Mouse (Mus musculus): ENCODE data around the gene Aff4. TPM values are rescaled to one million over a fixed set of nuclear protein-coding genes. Genes with fewer than 3 reads are reported as not detected.
A peak's percentile ranks its signal among the peaks of the same experiment; 100 is the strongest.
"Not testable (repeated sequence)": the region's sequence is repeated elsewhere in the genome, so short reads cannot be mapped to it uniquely, and the experiment has no call there.

The Aff4 gene
- total RNA-seq (2021): 100 to 1,000 TPM; 163 to 187 TPM
- long read RNA-seq, experiment 1, full-length matches to known transcripts: 2 of 7 reads
- long read RNA-seq, experiment 1, partial matches to known transcripts: 1 of 7 reads
- long read RNA-seq, experiment 1, other reads (novel, unspliced or antisense): 4 of 7 reads
- long read RNA-seq, experiment 2, partial matches to known transcripts: 5 of 14 reads
- long read RNA-seq, experiment 2, other reads (novel, unspliced or antisense): 9 of 14 reads

DNA sequence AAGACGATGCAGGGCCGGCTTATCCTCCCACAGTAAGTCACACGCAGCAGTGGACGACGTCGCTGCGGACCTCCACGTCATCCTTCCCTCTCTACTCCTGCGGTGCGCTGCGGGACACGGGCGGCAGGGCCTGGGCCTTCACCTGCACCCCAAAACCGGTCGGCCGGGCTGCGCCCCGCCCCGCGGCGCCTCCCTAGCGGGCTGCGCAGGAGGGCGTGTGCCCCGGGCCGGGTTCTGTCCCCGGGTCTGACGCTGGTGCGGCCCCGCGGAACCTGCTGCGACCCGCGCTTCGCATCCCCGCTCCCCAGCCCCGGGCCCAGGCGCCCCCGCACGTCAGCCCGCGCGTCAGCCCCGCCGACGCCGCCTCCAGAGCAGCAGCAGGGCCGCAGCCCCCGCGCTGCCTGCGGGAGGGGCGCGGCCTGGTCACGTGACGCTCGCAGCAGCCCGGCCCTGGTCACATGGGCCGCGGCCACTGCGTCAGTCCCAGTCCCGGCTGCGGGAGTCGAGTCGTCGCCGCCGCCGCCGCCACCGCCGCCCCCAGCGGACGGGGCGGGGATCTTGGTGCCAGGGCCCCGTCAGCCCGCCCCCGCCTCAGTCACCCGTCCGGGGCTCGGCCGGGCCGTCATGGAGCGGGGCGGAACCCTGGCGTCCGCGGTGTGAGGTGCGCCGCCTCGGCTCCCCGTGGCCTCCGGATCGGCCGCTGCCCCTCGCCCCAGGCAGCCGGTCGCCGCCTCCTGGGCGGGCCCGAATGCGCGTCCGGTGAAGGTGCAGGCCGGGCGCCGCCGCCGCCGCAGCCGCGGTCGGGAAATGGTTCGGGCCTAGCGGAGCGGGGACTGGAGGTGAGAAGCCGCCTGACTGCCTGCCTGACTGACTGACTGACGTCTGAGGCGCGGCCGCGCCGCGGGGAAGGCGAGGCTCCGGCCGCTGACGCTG is at the start of gene Aff4:
TSS of gene Aff4 (plus strand) at position 543 of the 933 bp plus-strand sequence.
- DNase-seq (ENCODE audit: low spot score in 2 of 2): peak; percentile 60 to 65

DNA sequence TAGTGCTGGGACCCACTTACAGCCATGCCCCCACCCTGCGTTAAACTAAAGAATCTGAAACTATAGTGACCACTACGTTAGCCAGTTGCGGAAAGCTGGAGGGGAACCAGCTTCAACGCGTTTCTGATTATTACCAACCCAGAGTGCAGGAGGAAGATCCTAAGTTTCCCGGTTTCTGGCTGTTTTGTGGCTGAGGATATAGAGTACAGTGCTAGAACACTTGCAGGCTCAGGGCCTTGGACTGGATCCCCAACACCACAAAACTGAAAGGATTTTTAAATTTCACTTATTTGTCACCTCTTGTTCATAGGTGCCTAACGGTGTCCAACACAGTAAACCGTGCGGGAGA is 49.5 kb upstream of the Aff4 start:
- no peak for DNase-seq (ENCODE audit: low spot score in 2 of 2)

DNA sequence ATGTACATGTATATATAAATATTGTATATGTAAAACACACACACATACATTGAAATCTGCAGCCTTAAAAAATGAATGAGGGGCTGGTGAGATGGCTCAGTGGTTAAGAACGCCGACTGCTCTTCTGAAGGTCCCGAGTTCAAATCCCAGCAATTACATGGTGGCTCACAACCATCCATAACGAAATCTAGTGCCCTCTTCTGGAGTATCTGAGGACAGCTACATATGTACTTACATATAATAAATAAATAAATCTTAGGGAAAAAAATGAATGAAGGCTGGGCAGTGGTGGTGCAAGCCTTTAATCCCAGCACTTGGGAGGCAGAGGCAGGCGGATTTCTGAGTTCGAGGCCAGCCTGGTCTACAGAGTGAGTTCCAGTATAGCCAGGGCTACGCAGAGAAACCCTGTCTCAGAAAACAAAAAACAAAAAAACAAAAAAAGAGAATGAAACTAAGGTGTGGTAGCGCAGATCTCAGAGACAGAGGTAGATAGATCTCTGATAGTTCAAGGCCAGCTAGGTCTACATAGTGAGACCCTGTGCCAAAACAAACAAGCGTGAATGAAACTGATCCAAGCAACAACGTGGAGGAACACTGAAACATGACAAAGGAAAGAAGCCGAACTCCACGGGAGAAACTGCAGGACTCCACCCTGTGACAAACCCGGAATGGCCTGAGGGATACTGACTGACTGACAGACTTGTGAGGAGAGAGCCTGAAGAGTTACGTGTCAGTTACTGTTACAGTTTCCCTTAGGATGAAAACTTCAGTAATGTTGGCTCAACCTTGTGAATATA is 46.4 kb upstream of the Aff4 start:
- DNase-seq (ENCODE audit: low spot score in 2 of 2): no peak

DNA sequence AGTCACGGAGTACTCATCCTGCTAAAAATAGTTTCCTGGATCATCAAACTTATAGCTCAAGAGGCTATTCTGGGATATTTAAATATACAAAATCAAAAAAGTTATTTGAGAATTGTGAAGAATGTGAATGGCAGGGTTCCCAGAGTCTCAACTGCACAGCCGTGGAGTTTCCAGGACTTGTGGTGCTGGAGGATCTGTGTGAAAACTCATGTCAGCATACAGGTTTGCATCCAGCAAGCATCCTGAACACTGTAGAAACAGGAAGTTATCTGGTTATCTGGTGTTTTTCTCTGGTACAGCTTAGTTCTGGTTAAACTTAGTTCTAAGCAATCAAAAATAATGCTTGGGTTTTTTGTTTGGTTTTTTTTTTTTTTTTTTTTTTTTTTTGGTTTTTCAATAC is 43.7 kb upstream of the Aff4 start:
- DNase-seq (ENCODE audit: low spot score in 2 of 2): no peak

DNA sequence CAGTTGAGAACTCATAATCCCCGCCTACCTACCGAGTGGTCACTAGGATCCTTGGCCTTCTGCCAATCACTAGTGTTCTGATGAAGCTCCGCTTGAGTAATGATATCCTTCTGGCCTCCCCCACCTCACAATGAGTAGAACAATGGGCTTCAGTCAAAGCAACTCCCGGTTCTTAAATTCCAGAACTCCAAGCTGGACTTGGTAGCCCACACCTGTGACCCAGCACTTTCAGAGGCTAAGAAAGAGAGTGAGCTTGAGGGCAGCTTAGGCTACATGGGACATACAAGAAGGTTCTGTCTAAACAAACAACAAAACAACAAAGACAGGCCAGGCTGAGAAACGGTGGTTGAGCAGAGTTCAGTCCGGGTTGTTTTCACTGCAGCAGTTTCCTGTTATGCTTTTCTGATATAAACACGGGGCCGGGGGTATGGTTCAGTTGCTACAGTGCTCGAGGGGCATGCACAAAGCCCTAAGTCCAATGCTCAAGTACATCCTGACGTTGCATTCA is 43.0 kb upstream of the Aff4 start:
- no peak for DNase-seq (ENCODE audit: low spot score in 2 of 2)

DNA sequence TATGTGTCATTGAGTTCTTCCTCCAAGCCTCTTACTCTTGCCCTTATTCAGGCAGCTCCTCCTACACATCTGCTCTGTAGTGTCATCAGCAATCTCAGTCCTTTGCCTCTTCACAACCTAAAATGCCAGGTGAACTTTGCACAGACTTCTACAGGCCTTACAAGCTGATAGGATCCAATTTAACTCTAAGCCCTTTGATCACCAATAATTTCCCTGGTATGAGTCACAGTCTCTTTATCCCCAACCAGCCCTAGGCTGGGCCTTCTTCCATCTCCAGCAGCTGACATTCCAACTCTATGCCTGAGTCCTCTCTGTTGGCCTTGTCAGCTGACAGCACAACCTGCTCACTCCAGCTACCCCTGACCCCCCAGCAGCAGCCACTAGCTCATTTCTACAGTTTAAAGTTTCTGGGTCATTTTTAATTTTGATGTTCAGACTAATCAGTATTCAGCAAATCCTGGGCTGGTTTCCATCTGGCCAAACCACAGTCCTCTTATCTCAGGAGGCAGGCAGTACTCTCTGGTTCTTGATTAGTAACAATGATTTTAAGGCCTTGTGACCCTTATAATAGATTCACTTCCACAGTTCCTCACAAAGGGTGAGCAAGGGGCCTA is 42.3 kb upstream of the Aff4 start:
- DNase-seq (ENCODE audit: low spot score in 2 of 2): peak in 1 of 2 experiments; percentile 7

DNA sequence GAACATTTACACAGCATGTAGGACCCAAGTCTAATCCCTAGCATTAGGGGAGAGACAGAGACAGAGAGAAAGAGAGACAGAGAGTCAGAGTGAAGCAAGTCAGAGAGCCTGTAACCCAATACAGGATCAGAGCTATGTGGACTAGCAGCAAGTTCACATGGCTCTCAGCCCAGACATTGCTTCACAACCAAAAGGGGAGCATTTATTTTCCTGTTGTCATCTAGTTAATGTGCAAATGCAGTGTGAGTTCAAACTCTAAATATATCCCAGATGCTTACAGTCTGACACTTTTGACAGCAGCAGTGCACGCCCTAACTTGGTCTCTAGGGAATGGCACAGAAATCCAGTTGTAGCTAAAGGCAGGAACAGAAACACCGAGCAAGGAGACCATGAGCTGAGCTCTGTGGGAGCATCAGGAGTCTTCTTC is 41.7 kb upstream of the Aff4 start:
- DNase-seq (ENCODE audit: low spot score in 2 of 2): peak in 1 of 2 experiments; percentile 26

DNA sequence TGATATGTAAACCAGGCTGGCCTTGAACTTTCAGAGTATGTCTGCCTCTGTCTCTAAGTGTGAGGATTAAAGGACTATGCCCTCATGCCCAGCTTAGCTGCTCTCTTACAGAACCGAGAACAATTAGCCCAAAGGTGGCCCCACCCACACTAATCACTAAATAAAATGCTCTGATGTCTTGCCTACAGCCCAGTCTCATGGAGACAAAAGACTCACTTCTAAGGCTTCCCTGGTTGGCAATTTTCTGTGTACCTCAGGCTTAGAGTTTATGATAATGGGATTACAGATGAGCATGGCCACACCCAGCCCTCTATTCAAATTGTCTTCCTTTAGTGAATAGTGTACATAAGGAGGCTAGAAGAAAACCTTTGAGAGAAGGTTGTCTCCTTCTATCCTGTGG is 39.2 kb upstream of the Aff4 start:
- DNase-seq (ENCODE audit: low spot score in 2 of 2): no peak

DNA sequence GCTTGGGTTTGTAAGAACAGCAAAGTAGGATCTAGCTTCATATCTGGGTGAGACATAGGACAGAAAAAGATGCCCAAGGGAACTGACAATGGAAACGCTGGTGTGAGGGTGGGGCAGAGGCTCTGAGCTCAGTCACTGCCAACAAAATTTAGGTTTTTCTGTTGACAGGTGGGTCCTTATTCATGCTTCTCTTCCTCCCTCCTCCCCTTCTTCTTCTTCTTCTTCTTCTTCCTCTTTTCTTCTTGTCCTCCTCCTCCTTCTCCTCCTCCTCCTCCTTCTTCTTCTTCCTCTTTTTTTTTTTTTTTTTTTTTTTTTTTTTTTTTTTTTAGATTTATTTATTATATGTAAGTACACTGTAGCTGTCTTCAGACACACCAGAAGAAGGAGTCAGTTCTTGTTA is 37.8 kb upstream of the Aff4 start:
- DNase-seq (ENCODE audit: low spot score in 2 of 2): not testable (repeated sequence)

DNA sequence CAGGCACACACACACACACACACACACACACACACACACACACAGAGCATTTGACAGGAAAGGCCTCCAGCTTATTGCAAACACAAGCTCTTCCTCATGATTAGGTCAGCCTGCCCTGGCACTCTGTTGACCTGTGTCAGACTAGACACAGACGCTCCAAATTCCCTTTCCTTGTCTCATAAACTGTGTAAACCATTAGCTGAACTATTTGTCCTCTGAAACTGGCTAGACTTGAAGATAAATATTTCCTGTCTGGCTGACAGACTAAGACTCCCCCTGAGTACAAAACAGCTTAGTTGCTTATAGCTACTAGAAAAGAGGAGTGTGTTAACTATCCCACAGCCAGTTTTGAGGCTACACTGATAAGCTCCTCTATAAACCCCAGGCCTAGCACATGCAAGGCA is 35.9 kb upstream of the Aff4 start:
- no peak for DNase-seq (ENCODE audit: low spot score in 2 of 2)

DNA sequence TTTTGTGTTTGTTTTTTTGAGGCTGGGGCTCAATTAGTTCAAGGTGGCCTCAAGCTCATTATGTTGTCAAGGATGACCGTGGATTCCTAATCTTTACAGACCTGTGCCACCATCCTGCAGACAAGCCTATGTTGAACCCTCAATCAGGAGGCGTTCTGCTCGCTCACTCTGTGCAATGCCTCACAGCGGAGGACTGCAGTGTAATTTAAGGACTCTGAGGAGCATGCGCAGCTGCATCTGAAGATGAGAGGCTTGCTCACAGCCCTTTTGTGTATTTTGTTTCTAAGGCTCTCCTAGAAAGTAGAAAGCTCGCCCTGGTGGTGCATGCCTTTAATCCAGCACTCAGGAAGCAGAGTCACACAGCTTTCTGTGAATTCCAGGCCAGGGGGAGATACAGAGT is 33.6 kb upstream of the Aff4 start:
- DNase-seq (ENCODE audit: low spot score in 2 of 2): no peak

DNA sequence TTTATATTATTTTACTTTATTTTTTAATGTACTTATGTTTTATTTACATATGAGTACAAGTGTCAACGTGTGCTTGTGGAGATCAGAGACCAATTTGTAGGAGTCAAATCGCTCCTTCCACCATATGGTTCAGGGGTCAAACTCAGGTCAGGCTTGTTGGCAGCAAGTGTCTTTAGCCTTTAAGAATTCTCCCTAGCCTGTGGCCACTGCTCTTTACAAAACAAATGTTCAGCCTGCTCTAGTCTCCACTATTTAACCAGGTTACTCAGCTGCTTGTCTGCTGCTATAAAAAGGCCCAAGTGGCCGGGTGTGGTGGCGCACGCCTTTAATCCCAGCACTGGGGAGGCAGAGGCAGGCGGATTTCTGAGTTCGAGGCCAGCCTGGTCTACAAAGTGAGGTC is 32.6 kb upstream of the Aff4 start:
- no peak for DNase-seq (ENCODE audit: low spot score in 2 of 2)

DNA sequence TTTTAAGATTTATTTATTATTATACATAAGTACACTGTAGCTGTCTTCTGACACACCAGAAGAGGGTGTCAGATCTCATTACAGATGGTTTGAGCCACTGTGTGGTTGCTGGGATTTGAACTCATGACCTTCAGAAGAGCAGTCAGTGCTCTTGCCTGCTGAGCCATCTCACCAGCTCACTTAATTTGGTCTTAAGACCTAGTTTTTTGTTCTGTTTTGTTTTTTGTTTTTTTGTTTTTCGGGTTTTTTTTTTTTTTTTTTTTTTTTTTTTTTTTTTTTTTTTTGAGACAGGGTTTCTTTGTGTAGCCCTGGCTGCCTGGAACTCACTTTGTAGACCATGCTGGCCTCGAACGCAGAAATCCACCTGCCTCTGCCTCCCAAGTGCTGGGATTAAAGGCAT is 32.1 kb upstream of the Aff4 start:
- not testable (repeated sequence) for DNase-seq (ENCODE audit: low spot score in 2 of 2)

DNA sequence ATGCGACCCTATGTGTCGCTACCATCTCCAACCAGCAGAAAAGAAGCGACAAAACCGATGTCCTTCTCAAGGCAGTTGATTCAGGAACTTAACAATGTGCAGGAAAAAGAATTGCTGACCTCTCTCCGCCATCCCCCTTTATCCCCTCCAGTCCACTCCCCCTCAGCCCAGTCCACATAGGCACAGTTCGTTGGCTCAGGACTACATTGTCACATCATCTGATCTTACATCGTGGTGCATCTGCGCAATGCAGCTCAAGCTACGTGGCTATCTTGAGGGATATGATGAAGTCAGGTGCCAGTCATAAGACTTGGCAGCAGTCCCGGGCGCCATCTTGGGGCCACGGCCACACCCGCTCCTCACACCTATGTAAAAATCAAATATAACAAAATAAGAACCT is 30.8 kb upstream of the Aff4 start:
- not testable (repeated sequence) for DNase-seq (ENCODE audit: low spot score in 2 of 2)

DNA sequence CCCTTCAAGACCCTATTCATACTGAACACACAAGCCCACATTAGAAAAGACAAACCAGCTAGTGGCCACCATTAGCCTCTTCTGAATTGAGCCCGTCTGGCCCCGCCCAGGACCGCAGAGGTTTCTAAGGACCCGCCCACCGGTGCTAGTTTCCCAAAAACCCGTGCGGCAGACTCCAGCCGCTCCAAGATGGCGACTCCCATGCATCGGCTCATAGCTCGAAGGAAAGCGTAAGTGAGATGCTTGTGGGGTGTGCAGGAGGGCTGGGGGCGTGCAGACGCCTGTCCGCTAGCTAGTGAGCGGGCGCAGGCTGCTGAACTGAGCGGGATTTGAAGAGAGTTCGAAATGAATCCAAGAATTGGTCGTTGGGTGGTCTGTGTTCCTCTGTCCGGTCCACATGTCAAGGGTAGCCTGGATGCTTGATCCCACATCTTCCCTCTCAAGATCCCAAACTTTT is 26.1 kb upstream of the Aff4 start, which contains the start of gene Zcchc10:
TSS of gene Zcchc10 (plus strand) at position 168 of the 457 bp plus-strand sequence.
- DNase-seq (ENCODE audit: low spot score in 2 of 2): peak; percentile 54 to 70

DNA sequence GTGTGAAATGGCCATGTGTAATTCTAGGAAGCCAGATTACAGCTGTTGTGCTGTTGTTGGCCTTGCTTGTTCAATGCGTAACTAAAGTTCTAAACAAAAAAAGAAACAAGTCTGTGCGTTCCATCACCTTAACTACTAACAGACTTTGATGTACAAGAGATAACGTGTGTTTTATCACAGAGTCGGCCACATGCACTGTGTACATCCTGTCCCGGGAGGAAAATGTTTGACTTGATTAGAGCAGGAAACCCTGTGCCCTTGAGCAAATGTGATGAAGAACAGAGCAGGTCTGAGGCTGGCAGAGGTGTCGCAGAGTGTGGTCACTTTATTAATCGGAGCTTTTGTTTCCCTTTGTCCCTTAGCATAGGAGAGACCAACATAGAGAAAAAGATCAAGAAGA is 20.3 kb upstream of the Aff4 start:
- no peak for DNase-seq (ENCODE audit: low spot score in 2 of 2)

DNA sequence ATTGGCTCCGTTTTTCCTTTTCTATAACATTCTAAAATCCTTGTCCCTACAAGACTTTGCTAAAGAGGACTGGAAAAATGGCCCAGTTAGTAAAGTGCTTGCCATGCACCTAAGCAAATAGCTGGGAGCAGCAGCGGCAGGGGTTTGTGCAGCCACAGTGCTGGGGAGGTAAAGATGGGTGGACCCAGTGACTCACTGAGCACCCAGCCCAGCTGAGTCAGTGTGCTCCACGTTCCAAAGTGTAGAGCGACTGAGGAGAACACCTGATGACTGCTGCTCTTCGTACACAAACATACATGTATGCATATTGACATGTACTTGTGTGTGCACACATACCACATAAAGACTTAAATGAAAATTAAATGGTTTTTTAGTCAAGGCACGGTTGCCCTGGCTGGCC is 19.5 kb upstream of the Aff4 start:
- DNase-seq (ENCODE audit: low spot score in 2 of 2): no peak

DNA sequence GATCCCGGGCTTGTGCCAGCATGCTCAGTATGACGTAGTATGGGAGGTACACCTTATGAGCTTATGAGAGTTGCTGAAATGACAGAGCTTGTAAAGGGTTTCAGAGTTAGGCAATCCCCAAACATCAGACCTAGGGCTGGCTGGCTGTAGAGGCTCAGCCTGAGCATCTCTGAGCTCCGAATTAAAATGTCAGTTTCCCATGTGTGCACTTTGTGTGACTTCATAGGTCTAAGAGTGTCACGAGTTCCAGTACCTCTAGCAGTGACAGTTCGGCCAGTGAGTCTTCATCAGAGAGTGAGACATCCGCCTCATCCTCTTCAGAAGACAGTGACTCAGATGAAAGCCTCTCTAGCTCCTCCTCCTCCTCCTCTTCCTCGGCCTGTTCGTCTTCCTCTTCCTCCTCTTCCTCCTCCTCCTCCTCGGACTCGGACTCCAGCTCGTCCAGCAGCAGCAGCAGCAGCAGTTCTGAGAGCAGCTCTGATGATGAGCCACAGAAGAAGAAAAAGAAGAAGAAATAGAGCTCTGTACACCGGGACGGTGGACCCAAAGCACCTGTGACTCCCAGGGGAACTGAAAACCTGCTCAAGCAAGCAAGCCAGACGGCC is 18.5 kb upstream of the Aff4 start:
- DNase-seq (ENCODE audit: low spot score in 2 of 2): no peak

DNA sequence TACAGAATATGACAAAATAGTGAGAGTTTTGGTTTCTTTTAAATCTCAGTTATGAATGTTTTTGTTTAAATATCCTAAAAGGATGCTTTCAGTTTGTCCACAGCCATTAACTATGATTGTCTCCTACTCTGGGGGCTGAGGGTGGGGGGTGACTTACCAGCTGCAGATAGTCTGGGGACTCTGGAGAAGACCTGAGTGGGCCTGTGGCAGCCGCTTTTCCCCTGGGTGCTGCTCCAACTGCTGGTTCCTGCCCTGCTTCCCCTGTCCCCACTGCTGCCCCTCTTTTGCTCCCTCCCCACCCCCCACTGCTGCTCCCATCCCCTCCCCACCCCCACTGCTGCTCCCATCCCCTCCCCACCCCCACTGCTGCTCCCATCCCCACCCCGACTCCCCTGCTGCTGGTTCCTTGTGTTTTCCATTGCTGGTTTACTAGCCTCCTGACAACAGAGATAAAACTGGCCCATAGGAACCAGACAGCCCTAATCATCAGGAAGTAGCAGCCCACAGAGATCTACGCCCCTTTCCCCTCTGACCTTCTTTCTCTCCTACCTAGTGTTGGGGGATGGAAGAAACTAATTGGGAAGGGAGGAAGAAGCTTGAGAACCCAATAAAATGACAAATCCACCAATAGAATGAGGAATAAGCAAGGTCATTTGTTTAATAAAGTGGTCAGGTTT is 15.0 kb upstream of the Aff4 start:
- DNase-seq (ENCODE audit: low spot score in 2 of 2): no peak

DNA sequence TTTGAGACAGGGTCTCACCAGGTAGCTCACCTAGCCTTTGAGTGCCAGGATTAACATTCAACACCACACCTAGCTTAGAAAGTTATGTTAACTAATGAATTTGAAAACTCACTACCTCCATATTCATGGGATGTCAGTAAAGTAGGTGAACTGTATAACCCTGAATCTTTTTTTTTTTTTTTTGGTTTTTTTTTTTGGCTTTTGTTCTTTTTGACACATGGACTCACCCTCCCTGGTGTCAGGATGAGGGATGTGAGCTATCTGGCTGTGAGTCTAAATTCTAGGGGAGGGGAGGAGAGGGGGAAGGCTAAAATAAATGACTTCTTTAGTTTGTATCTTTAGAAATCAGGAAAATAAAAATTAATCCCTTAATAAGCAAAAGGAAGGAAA is 14.5 kb upstream of the Aff4 start:
- DNase-seq (ENCODE audit: low spot score in 2 of 2): no peak
